Mouse (Mus musculus): Measurements from ENCODE around the gene Hddc2. TPM values are rescaled to one million over a fixed set of nuclear protein-coding genes. Genes with fewer than 3 reads are reported as not detected.

The Hddc2 gene
- polyA plus RNA-seq (2017; shearing (Covaris generic)) = 10 to 100 TPM; 71.6 to 77.0 TPM

DNA sequence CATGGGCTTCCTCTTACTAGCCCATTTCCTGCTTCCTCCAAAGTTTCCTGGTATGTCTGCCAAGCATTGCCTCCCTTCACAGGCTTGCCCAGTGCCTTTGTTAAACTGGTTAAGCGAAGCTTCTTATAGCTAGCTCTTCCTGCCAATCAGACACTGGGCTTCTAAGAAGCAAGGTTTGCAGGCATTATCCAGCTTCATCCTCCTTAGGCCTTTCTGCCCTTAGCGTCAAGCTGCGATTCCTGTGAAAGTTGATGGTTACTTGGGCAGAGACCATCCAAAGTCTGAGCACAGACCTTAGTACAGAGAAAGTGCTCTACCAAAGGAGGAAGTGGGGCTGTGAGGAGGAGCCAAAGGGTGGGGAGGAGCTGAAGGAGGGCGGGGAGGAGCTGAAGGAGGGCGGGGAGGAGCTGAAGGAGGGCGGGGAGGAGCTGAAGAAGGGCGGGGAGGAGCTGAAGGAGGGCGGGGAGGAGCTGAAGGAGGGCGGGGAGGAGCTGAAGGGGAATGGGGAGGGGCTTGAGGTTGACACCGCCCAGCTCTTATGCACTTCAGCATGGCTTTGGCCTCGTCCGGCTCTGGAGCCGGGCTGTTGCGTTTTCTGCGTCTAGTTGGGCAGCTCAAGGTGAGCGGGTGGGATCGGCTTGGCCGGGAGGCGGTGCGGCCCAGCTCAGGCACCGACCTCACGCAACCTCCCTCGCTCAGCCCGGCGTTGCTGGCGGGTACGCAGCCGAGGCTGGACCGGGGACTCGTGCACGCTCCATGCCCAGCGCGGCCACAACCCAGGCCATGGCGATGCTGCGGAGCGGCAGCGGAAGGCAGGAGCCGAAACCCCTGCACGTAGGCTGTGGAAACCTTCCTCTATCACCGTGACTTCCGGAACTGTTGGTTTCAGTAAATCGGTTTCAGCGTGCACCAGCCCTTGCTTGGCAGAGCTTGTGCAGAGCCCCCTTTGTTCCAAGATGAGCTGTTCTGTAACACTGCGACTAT lies at the start of gene Hddc2:
Hddc2 (plus strand) TSS at position 519 of the 984 bp plus-strand sequence.
- peak; percentile 78 for ATAC-seq

DNA sequence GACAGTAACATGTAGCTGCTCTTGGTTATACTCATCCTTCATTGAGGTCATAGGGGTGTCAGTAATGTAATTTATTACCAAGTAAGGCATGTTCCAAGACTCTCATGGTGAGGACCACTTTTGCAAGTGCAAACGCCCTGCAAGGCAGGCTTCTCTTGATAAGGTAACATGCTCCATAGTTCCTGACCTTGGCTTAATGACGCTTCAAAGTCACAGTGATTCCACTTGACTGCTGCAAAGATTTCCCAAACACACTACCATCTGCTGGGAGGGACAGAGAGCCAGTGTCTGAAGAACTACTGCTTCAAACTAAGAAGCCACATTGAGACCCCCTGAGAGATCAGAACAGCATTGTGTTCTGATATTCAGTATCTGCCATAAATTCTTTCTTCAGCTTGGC lies 40.4 kb upstream of the Hddc2 start:
- ATAC-seq = no peak

DNA sequence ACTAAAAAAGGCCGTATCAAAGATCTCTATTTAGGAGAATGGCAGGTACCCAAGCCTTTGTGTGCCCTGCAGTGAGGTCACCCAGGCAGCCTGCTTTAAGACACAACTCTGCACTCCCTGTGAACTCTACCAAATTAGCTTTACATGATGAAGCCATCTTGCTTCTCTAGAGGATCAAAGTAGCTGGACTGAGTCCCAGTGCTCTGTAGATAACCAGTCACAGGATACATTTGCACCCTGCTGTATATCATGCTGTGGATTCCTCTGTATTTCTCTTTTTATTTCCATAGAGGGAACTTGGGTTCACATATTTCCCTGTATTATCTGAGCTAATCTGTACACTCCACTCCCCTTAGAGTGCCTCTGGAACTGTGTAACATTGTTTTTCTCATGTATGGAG lies 40.0 kb upstream of the Hddc2 start:
- no peak for ATAC-seq

DNA sequence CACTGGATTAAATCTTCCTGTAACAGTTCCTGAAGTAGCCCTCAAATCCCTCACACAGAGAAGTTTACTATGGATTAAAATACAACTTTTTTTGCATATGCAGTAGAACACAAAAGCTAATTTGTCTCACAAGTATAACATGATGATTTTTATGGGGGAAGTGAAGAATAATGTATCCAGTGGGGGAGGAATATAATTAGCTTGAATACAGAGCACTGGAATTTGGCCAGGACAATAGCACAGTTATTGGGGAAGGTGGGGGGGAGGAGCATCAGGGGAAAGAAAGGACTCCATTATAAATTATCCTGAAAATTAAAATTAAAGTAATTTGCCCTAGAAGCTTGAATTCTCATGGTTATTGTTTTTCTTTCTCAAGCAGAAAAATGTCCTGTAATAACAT lies 25.4 kb upstream of the Hddc2 start:
- ATAC-seq = no peak

DNA sequence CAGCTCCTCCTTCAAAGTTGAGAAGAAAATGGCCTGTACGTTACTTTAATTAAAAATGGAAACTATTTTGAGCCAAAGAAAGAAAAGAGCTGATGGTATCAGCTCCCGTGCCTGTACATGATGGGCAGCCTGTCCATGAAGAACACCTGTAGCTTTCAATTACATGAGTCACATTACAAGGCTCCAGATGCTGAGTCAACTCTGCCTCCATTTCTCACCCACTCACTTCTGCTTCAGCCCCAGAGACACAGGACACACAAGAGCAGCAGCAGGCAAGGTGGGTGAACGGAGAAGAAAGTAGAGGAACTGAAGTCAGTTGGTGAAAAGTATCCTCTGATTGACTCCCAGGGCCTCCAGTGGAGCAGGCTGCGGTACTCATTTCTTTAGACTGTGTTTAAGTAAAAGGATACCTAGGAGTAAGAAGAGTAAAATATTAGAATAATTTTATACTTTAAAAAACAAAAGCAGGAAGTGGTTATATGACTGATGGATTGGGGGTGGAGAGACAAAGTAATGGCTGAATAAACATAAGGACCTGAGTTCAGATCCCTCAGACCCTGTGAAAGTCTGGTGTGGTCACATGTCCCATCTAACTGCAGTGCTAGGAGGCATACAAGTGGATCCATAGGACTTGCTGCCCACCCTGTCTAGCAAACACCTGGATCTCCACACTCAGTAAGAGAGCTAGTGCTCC lies 24.3 kb upstream of the Hddc2 start:
- ATAC-seq = peak; percentile 83

DNA sequence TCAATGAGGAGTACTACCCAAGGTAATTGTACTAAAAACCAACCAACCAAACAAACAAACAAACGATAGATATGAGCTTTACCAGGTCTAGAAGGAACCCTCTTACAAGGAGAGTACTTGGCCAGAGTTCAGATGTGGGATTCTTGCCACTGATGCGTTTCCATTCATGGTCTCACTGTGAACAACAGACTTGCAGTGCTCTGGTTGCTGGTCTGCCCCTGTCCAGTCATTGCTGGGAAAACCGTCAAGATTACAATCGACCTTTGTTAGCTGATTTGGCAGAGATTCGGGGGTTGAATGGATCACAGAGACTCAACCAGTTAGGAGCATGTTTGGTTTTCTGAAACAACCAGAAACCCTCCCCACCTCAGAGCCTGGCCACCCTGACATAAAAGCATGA lies 17.5 kb upstream of the Hddc2 start:
- no peak for ATAC-seq

DNA sequence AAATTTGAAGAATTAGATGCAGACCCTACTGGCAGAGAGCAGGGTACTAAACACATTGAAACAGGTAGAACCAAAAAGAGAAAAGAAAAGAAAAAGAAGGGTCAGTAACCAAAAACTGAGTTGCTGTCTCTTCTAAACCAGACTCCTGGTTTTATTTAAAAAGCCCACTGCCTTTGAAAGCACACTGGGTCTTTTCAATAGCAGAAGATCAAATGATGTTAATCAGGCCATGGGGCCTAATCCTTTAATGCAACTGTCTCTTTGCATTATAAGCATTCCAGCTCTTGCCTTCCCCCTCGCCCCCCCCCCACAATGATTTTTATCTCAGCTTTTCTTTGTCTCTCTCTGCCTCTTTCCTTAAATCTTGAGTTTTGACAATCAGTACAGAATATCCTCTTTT lies 16.7 kb upstream of the Hddc2 start:
- no peak for ATAC-seq

DNA sequence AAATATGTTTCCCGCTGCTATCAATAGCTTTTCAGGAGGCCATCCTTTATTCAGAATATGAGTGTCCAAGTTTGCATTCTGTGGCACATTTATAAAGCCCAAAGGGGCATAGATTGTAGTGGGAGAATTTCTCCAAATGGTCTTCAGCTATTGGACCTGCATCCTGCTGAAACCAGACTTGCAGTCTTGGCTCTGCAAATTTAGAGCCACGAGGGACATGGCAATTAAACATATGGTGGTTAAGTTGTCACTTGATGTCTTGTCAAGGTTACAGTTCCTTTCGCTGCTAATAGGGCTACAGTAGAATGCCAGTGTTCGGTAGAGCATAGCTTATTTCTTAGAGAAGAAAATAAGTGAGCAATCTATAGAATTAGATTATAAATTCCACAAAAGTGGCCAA lies 16.1 kb upstream of the Hddc2 start:
- ATAC-seq = no peak

DNA sequence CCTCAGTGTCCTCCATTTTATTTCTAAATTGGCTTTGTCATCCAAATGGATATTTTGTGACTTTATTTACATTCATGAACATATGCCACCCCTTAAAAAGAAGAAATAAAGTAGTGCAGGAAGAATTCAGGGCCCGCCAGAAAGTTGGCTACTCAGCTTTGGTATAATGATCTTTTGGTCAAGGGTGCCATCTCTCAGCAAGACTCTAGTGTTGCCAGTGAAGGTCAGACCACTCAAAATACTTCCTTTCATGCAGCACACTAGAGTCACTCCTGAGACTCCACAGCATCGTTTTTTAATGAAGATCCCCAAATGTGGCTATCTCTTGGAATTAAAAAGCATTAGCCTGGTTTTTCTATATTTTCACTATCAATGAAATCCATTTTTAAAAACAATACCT lies 14.9 kb upstream of the Hddc2 start:
- ATAC-seq = no peak

DNA sequence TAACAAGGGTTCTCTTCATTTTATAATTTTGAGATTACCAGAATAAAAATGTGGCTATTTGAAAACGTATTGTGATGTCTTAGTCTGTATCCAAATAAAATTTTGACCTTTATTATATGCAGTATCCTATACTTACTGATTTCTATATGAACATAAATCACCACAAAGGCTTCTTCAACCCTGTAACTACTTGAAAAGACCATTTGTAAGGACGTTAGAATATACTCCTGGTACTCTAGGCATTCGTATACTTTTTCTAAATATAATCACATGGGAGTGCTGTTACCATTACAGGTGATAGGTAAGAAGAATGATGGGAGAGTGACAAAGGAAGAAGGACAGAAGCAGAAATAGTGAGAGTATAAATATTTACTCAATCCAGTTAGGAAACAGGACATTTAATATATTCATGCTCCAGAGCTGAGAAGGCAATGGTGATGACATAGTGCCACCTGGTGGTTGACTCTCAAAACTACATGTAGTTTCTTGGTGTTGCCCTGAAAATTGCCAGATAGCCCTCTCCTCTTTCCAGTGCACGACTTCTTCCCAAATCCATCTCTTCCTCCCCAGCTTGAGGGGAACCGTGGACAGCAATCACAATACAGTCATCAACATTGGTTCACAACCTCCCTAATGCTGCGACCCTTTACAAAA lies 14.1 kb upstream of the Hddc2 start:
- peak; percentile 91 for ATAC-seq

DNA sequence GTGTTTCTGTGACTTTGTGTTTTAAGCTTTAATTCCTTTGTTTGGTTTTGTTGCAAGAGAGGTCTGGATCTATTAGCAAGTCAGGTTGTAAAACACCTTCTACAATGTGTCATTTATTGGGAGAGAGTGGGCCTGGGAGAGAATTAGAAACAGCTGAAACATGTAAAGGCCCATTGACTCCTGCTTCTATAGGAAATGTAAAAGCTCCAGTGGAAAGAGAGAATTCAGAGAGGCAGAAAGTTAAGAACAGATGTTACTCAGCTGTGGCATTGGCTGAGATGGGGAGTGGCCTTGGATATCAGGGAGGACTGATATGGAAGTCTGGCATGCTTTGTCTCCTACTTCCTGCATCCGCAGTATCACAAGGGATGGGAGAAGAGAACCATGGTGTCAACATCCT lies 12.9 kb upstream of the Hddc2 start:
- ATAC-seq = no peak

DNA sequence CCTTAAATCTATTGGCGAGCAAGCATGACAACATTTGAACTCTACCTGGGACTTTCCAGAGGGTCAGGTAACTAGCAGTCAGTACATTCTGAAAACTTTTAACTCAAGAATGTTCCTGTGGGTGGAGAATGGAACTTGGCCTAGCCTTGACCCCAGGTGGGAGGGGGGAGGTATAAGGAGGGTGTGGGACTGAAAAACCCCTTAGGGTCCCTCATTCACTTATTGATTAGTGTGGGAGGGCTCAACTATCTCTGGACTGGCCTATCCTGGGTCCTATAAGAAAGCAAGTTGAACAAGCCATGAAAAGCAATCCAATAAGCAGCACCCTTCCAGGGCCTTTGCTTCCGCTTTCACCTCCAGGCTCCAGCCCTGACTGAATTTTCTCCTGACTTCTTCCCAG lies 9.7 kb upstream of the Hddc2 start:
- no peak for ATAC-seq

DNA sequence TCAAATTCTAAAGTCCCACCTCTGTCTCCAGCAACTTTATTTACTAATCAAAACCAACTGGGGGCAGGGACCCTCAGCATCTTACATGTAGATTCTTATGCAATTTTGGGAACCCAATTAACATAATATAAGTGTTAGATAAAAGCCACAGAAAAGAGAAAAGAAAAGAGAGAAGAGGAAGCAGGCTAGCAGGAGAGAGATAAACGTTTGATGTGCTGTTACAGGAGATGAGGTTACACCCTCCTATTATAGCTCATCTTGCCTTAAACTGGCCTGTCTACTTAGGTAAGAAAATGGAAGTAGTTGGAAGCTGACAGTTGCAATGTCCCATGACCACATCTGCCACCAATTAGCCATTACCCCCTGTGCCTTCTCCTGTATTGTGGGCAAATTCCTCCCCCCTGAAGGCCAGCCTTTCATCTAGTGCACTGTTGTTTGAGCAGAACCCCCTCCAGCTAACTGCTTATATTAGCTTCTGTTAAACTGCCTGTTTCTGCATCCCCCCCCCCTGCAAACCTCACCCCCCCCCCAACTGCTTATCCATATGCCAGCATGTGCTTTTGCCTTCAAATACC lies 6.1 kb upstream of the Hddc2 start:
- no peak for ATAC-seq

DNA sequence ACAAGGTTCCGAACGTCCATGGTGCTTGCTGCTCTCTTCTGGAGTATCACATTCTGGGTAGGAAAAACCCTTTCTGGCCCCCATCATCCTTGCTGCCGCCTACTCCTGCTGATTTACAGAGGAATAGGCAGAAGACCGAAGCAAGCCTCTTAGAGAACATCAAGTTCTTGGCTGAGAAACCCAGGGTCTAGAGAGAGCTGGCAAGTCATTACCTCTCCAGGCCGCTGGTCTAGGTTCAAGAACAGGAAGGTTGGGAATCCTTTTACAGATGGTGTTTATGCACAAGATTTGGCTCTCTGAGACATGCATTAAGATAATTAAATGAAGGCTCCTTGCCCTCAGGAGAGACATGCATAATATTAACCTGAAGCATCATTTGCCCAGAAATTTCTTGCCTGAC lies 5.3 kb downstream of the Hddc2 start:
- no peak for ATAC-seq

DNA sequence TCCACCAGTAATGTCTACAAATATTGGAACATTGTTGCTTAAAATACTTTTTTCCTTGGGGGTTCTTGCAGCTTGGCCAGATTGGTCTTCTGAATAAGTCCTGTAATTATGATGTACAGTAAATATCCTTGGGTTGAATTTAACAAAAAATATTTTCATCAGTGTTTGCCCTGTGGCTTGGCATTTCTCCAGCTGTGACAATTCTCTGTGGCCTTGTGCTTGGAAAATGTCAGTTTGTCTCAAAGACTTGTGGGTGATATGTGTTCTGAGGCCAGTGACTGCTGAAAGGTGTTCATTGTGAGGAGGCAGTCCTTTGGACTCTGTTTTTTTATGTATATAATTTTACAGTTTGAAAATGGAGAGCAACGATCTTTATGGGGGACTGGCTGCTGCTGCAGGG lies 16.3 kb downstream of the Hddc2 start:
- no peak for ATAC-seq

DNA sequence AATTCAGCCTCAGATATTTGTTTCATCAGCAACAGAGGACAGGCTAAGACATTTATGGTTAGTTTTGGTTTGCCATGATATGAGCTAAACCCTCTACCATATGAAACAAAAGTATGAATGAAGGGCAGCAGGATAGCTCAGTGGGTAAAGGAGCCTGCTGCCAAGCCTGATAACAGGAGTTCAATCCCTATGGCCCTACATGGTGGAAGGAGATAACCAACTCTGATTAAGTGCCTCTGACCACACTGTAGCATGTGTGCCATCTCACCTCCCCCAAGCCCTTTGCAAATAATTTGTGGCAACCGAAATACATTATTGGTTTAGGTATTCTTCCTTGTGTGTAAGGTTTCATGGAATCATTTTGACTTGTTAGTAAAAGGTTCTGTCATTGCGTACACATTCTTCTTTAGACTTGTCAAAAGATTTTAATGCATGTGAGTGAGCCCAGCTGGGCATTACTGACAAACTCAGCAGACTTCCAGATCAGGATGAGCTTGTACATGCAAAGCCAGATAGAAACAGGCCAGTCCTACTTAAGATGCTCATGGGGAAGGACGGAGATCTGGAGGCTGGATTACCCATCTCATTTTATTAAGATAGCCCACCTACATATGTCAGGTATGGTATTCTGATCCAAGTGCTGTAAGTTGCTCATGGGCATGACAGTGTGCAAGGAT lies 17.2 kb downstream of the Hddc2 start:
- no peak for ATAC-seq

DNA sequence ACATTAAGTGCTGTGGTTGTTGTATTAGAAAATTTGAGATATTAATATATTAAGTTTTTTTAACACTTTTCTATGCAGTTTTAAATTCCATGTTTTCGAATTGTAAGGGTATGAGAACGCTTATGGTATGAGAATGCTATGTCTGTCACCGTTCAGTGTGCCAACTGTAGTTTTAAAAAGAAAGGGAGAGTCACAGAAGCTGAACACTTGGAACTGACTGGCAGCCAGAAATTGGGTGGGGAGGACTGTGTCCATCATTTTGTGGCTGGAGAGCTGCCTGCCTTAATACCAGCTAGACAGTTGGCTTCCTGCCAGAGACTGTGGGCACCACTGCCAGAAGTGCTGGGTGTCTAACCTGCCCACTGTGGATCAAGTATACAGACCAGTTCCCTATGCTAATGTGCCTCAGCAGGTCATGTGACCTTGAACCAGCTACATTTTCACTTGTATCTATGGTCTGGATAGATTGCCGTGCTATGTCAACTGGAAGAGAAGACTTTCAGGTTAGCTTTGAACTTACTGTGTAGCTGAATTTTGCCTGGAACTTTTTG lies 18.1 kb downstream of the Hddc2 start:
- ATAC-seq = no peak

DNA sequence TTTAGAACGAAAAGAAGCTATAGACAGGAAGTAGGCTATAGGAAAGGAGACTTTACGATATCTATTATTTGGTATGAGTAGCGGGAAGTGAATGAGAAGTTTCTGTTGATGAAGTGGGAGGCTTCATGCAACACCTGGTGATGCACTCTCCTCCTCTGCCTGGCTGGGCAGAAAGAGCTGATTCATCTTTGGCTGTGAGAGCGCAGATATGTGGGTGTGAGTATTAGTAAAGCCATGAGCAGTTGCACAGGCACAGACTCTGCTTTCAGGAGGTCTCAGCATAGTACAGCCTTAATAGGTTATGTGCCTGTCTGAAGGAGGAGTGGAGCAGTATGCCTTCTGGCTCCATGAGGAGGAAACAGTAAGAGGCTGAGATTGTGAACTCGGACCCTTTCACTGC lies 23.2 kb downstream of the Hddc2 start:
- ATAC-seq = no peak

DNA sequence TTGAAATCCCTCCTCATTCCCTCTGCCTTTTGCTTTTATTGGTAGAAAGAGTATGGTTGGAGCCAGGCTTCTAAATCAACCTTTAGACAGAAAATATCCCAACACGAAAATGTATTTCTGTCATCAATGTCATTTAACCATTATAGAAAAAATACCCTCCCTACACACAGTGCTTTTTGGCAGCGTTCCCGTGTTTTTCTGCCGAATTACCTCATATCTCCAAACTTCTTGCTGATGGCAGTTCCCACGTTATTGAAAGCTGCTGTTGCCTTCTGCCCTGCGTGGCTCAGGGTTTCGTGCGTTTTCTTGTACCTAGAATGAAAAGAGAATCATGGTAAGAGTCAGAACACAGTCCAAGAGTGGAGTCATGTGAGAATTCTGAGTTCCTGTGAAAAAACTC lies 33.2 kb downstream of the Hddc2 start:
- no peak for ATAC-seq

DNA sequence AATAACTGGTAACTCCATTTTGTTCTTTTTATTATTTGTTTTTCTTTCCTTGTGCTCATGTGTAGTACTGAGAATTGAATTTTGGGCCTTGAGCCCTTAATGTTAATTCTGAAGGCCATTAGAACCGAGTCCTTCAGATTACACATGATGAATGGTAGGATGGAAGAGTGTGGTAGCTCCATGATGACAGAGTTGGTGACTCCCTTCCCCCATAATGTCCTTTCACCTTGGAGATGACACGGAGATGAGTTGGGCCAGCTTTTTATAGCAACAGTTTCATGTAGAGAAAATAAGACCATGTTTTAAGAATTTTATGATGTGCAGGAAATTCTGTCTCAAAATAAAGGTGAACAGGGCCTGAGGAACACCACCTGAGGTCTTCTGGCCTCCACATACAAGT lies 37.9 kb downstream of the Hddc2 start:
- no peak for ATAC-seq

DNA sequence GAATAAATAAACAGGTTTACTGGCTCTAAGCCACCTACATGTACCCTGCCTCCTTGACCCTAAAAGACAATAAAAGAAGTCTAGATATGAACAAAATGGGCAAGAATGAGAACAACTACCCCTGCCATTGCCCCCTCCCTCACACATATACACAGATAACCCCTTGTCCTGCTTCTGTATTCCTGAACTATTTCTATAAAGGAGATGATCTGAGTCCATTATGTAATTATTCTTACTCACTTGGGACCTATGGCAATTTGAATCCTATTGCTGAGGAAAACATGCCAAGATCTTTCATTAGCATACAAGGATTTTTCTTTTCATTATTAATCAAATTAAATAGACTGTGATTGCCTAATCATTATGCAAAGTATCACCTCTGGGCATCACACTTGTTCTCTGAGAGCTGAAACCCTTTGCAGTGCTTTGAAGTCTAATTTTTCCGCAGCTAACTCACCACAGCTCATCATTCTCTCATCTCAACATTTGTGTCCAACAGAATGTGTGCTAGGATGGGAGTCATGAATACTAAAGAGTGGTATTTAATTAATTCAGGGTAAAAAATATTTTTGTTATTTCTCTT lies 39.8 kb downstream of the Hddc2 start:
- no peak for ATAC-seq

DNA sequence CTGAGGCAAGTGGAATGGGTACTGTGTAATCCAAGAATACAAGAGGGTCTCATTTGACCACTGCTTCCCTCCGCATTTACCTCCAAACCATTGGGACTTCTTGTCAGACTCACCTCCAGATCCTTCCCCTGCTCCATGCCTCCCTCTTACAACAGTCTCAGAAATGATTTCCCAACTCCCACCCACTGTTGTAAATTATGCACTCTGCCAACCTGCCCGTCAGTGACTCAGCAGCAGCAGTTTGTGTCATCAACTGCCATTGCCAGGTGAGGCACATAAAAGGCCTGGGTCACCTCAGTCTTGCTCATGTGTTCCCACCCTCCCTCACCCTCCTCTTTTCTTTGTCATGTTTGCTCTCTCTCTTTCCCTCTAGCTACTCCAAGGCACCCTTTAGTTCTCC lies 41.0 kb downstream of the Hddc2 start:
- ATAC-seq = no peak
